Mouse (Mus musculus) hindbrain, embryonic 11.5 days (tissue): ENCODE results near the gene Ccr8. TPM values are rescaled to one million over a fixed set of nuclear protein-coding genes. Genes with fewer than 3 reads are reported as not detected.
"Not testable (repeated sequence)": the region's sequence is repeated elsewhere in the genome, so short reads cannot be mapped to it uniquely, and the experiment has no call there.

Experiments
- ATAC-seq: fragments of 200-750 bp; cut with Nextera tagmentation; 2 replicates; pipeline ENCODE4 v1.8.0; 2017; ENCODE audit warnings: mild to moderate bottlenecking, moderate TSS enrichment, moderate library complexity; ENCODE audit not compliant: low FRiP score
- DNase-seq: peaks from one replicate; pipeline ENCODE4 v3.0.0-alpha.2; 2015; ENCODE audit warnings: low spot score
- H3K27ac ChIP-seq: fragments of 300-500 bp; sonication (generic); 2 replicates; pipeline ENCODE4 v1.5.1; 2014; ENCODE audit warnings: mild to moderate bottlenecking, low read depth, low read length
- H3K27me3 ChIP-seq: fragments of 300-500 bp; sonication (generic); 2 replicates; pipeline ENCODE4 v1.6.1; 2014; ENCODE audit warnings: mild to moderate bottlenecking, low read length, moderate library complexity, mixed read lengths; ENCODE audit not compliant: control insufficient read depth, insufficient read depth
- H3K36me3 ChIP-seq: fragments of 300-500 bp; sonication (generic); 2 replicates; pipeline ENCODE4 v1.6.1; 2014; ENCODE audit warnings: mild to moderate bottlenecking, low read length, moderate library complexity, mixed read lengths; ENCODE audit not compliant: control insufficient read depth, insufficient read depth
- H3K4me1 ChIP-seq: fragments of 300-500 bp; sonication (generic); replicated peaks from 2 replicates; pipeline ENCODE4 v1.6.1; 2014; ENCODE audit warnings: low read length, mixed read lengths; ENCODE audit not compliant: control insufficient read depth, insufficient read depth
- H3K4me2 ChIP-seq: fragments of 300-500 bp; sonication (generic); replicated peaks from 2 replicates; pipeline ENCODE4 v1.6.1; 2014; ENCODE audit warnings: mild to moderate bottlenecking, low read depth, low read length
- H3K4me3 ChIP-seq: fragments of 300-500 bp; sonication (generic); 2 replicates; pipeline ENCODE4 v1.5.1; 2014; ENCODE audit warnings: low read depth, low read length
- H3K9ac ChIP-seq: fragments of 300-500 bp; sonication (generic); 2 replicates; pipeline ENCODE4 v1.6.1; 2014; ENCODE audit warnings: low read depth, low read length
- H3K9me3 ChIP-seq: fragments of 300-500 bp; sonication (generic); 2 replicates; pipeline ENCODE4 v1.6.1; 2016; ENCODE audit warnings: low read length; ENCODE audit not compliant: control insufficient read depth
- WGBS: fragments of 180-500 bp; shearing (Covaris S2); extraction: QIAGEN DNeasy Blood & Tissue Kit; methylation state at CpG from one replicate; pipeline ENCODE4 v1.1.7; 2014; 5-methylcytosine and 5-hydroxymethylcytosine counted together
- polyA plus RNA-seq: library from polyadenylated mRNA; unstranded; fragments of >200 nt; fragmentation: Nextera tagmentation; extraction: Ambion mirVana; gene quantifications from 2 replicates; pipeline ENCODE4 v1.2.1, GENCODE M21; 2014

Gene Ccr8
- polyA plus RNA-seq, 1 experiment from 2014 or later = not detected

DNA sequence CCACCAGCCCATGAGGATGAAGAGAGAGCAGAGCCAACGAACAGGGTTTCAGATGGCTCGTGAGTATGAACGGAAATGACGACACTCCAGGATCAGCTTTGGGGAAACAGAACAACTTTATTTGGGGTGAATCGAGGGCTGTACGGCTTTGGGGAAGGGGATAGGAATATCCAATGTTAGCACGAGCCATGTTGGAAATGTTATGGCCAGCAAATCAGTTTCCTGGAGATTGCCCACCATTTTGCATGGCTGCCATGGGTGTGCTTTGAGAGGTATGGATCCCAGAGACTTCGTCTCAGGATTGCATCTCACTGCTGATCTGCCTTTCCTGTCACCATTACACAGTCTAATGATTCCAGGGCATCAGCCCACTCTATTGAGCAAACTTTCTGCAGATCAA is 7.4 kb downstream of the Ccr8 start:
- Histone ChIP-seq H3K36me3 (no peaks in the 10 kb centered on the region), H3K9me3 (no peaks in the 10 kb centered on the region), H3K4me2 (no peak overlapping the region), H3K27ac (no peak overlapping the region), H3K27me3 (no peaks in the 10 kb centered on the region), H3K4me3 (no peak overlapping the region), H3K9ac (no peak overlapping the region), H3K4me1 (no peaks in the 10 kb centered on the region)
- WGBS = 89% methylated on average over 8 of the region's 8 CpGs
- DNase-seq = no peak
- ATAC-seq = no peak

DNA sequence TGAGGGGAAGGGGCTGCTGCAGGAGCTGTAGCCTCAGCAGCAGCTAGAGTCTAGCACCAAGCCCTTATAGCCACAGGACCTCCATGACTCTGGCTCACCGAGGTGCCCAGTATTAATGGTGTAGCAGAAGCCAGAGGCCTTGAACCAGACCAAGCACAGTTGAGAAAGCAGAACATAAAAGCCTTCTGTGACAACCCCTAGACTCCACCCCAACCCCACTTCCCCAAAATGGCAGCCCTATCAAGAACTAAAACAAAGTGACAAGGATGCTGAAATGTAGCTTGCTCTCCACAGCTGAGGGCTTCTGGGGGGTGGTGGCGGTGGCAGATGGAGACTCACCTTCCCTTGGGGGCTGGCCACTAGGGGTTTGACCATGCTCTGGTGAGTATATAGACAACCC is 9.3 kb downstream of the Ccr8 start:
- DNase-seq (no peak), ATAC-seq (no peak)
- no peak overlapping the region for H3K4me3 ChIP-seq
- no peak overlapping the region for H3K27ac ChIP-seq
- no peaks in the 10 kb centered on the region for H3K4me1 ChIP-seq
- no peak overlapping the region for H3K4me2 ChIP-seq
- no peaks in the 10 kb centered on the region for H3K27me3 ChIP-seq
- H3K36me3 ChIP-seq = no peaks in the 10 kb centered on the region
- H3K9me3 ChIP-seq = no peaks in the 10 kb centered on the region
- WGBS = 92% methylated on average over 2 of the region's 2 CpGs
- H3K9ac ChIP-seq = no peak overlapping the region

GRCm38 (mm10) chr9:120108953-120109352 is 17.0 kb downstream of the Ccr8 start:
- H3K4me1 ChIP-seq, H3K27me3 ChIP-seq, ATAC-seq, H3K9me3 ChIP-seq, H3K4me3 ChIP-seq, H3K27ac ChIP-seq, H3K4me2 ChIP-seq, H3K9ac ChIP-seq, DNase-seq, H3K36me3 ChIP-seq: not testable (repeated sequence)
- WGBS = 95% methylated on average over 12 of the region's 12 CpGs

DNA sequence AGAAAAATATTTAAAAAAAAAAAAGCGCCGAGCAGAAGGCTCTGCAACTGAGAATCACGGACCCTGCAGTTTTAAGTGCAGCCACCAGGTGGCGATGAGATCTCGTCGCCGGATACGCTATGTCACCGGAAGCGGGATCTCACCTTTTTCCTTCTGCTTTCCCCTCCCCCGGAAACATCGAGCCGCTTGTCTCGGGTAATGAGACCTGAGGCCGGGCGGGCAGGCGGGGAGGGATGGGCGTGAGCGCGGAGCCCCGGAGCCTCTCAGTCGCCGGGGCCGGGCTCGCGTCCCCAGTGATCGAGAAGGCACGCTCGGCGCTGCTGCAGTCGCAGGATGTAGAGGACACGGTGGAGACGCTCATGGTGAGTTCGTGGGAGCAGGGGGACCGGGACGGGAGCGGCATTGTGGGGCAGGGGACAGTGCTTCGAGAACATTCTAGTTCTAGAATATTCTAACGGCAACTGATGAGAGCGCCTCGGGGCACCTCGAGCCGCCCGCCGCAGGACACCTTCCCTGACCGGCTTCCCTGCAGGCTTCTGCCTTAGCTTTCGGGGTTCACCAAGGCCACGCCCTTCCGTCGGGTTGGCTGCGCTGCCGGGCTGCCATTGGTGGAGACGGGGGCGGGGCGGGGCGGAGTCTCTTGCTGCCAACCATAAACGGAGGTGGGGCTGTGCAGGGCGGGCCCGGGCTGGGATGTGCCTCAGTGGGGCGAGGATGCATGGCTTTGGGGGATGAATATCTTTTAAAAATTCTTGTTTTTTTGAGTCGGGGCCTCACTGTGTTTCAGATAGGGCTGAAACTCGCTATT is 18.5 kb downstream of the Ccr8 start, which contains the start of gene Slc25a38:
Gene Slc25a38 (plus strand): TSS at position 164 of the 808 bp plus-strand sequence.
- Histone ChIP-seq H3K4me3 (peak within 1 kb of the TSS; percentile 80), H3K9ac (peak within 1 kb of the TSS; percentile 76), H3K27me3 (no peaks in the 10 kb centered on the region), H3K9me3 (no peaks in the 10 kb centered on the region), H3K4me2 (peak within 1 kb of the TSS; percentile 59), H3K4me1 (0 out of 2 replicates have a peak, but pooled peaks cover 2% of the 10 kb centered on the region), H3K27ac (peak within 1 kb of the TSS; percentile 87), H3K36me3 (no peaks in the 10 kb centered on the region)
- peak; percentile 94 for DNase-seq
- ATAC-seq = peak; percentile 98
- under 1% methylated on average over 60 of the region's 62 CpGs for WGBS

DNA sequence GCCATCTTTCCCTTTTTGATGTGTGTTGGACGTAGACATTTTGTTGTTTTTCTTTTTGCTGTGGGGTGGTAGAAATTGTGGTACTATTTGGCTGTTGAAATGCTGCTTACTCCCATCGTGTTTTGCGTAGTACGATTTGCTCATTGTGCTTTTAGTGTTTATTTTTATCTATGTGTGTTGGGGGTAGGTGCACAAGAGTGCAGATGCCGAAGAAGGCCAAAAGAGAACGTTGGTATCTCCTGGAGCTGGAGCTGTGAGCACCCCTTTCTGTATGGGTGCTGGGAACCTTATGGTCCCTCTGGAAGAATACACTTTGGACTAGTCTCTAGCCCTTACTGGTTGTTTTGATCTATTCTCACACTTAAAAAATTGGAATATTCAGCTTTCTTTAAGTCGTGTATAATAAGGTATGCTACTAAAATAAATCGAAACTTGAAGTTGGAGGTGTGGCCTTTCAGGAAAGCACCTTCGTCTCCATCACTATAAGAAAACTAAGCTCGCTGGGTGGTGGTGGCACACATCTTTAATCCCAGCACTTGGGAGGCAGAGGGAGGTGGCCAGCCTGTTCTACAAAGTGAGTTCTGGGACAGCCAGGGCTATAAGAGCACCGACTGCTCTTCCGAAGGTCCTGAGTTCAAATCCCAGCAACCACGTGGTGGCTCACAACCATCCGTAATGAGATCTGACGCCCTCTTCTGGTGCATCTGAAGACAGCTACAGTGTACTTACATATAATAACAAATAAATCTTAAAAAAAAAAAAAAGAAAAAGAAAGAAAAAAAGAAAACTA is 19.4 kb downstream of the Ccr8 start:
- WGBS = 83% methylated on average over 15 of the region's 15 CpGs
- peak overlapping the region; percentile 80 for H3K4me3 ChIP-seq
- peak overlapping the region; percentile 59 for H3K4me2 ChIP-seq
- no peak for DNase-seq
- H3K36me3 ChIP-seq = no peaks in the 10 kb centered on the region
- no peak overlapping the region for H3K27ac ChIP-seq
- H3K27me3 ChIP-seq = no peaks in the 10 kb centered on the region
- no peak for ATAC-seq
- no peaks in the 10 kb centered on the region for H3K9me3 ChIP-seq
- no peak overlapping the region for H3K9ac ChIP-seq
- H3K4me1 ChIP-seq = 0 out of 2 replicates have a peak, but pooled peaks cover 2% of the 10 kb centered on the region

DNA sequence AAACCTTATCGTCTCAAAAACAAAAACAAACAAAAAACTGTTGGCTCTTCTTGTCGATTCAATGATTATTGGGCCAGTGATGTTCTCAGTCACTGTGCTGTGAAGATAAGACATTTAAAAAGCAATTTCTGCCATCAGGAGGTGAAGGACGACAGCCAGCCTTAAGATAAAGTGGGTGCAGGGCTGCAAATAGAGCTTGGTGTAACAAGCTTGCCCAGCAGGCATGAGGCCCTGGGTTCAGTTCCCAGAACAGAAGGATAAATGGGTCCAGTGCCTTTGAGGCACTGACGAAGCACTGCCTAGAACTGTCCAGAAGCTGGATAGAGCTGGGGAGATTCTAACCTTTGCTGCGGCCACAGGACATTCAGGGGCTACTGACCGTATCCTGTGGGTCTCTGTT is 20.6 kb downstream of the Ccr8 start:
- Histone ChIP-seq H3K4me3 (no peak overlapping the region), H3K36me3 (no peaks in the 10 kb centered on the region), H3K4me1 (0 out of 2 replicates have a peak, but pooled peaks cover 2% of the 10 kb centered on the region), H3K27ac (no peak overlapping the region), H3K27me3 (no peaks in the 10 kb centered on the region), H3K9me3 (no peaks in the 10 kb centered on the region), H3K9ac (no peak overlapping the region), H3K4me2 (no peak overlapping the region)
- no peak for DNase-seq
- no peak for ATAC-seq
- 92% methylated on average over 6 of the region's 6 CpGs for WGBS

GRCm38 (mm10) chr9:120113456-120113855 is 21.5 kb downstream of the Ccr8 start:
- 0 out of 2 replicates have a peak, but pooled peaks cover 6% of the 10 kb centered on the region for H3K36me3 ChIP-seq
- no peak overlapping the region for H3K27ac ChIP-seq
- H3K27me3 ChIP-seq = no peaks in the 10 kb centered on the region
- no peak overlapping the region for H3K9ac ChIP-seq
- no peak overlapping the region for H3K4me2 ChIP-seq
- ATAC-seq = no peak
- WGBS = 97% methylated on average over 7 of the region's 7 CpGs
- no peak overlapping the region for H3K4me3 ChIP-seq
- H3K4me1 ChIP-seq = 0 out of 2 replicates have a peak, but pooled peaks cover 2% of the 10 kb centered on the region
- no peak for DNase-seq
- H3K9me3 ChIP-seq = no peaks in the 10 kb centered on the region

GRCm38 (mm10) chr9:120114051-120114788 is 22.3 kb downstream of the Ccr8 start:
- H3K9ac ChIP-seq = no peak overlapping the region
- H3K36me3 ChIP-seq = 0 out of 2 replicates have a peak, but pooled peaks cover 7% of the 10 kb centered on the region
- 94% methylated on average over 17 of the region's 17 CpGs for WGBS
- no peak for ATAC-seq
- DNase-seq = no peak
- no peaks in the 10 kb centered on the region for H3K9me3 ChIP-seq
- H3K4me3 ChIP-seq = no peak overlapping the region
- H3K27me3 ChIP-seq = no peaks in the 10 kb centered on the region
- 0 out of 2 replicates have a peak, but pooled peaks cover 2% of the 10 kb centered on the region for H3K4me1 ChIP-seq
- H3K27ac ChIP-seq = no peak overlapping the region
- no peak overlapping the region for H3K4me2 ChIP-seq
